Mouse (Mus musculus) kidney, embryonic 15.5 days (tissue): ENCODE results near the gene Ifna7. TPM values are rescaled to one million over a fixed set of nuclear protein-coding genes. Genes with fewer than 3 reads are reported as not detected.
"Not testable (repeated sequence)": the region's sequence is repeated elsewhere in the genome, so short reads cannot be mapped to it uniquely, and the experiment has no call there.

Experiments used
- ATAC-seq: fragments of 200-750 bp; cut with Nextera tagmentation; replicated peaks from 2 replicates; pipeline ENCODE4 v1.8.0; 2017; ENCODE audit warnings: moderate TSS enrichment; ENCODE audit not compliant: low FRiP score
- H3K27ac ChIP-seq: fragments of 300-500 bp; sonication (generic); 2 replicates; pipeline ENCODE4 v1.5.1; 2015; ENCODE audit warnings: mild to moderate bottlenecking, inconsistent platforms
- H3K27me3 ChIP-seq: fragments of 300-500 bp; sonication (generic); 2 replicates; pipeline ENCODE4 v1.6.1; 2015; ENCODE audit warnings: inconsistent platforms
- H3K36me3 ChIP-seq: fragments of 300-500 bp; sonication (generic); 2 replicates; pipeline ENCODE4 v1.6.1; 2015; ENCODE audit warnings: inconsistent platforms
- H3K4me1 ChIP-seq: fragments of 300-500 bp; sonication (generic); 2 replicates; pipeline ENCODE4 v1.6.1; 2015; ENCODE audit warnings: inconsistent platforms
- H3K4me2 ChIP-seq: fragments of 300-500 bp; sonication (generic); 2 replicates; pipeline ENCODE4 v1.6.1; 2015; ENCODE audit warnings: moderate library complexity, mild to moderate bottlenecking, inconsistent platforms
- H3K4me3 ChIP-seq: fragments of 300-500 bp; sonication (generic); replicated peaks from 2 replicates; pipeline ENCODE4 v1.5.1; 2015; ENCODE audit warnings: mild to moderate bottlenecking, inconsistent platforms
- H3K9ac ChIP-seq: fragments of 300-500 bp; sonication (generic); 2 replicates; pipeline ENCODE4 v1.6.1; 2015; ENCODE audit warnings: mild to moderate bottlenecking, inconsistent platforms
- H3K9me3 ChIP-seq: fragments of 300-500 bp; sonication (generic); replicated peaks from 2 replicates; pipeline ENCODE4 v1.6.1; 2016; ENCODE audit warnings: inconsistent platforms
- WGBS: fragments of 180-500 bp; shearing (Covaris S2); methylation state at CpG from one replicate; pipeline ENCODE4 v1.1.7; 2015; ENCODE audit warnings: mixed read lengths; 5-methylcytosine and 5-hydroxymethylcytosine counted together
- polyA plus RNA-seq: library from polyadenylated mRNA; unstranded; fragments of >200 nt; fragmentation: Nextera tagmentation; extraction: Ambion mirVana; gene quantifications from 2 replicates; pipeline ENCODE4 v1.2.1, GENCODE M21; 2015

The Ifna7 gene
- polyA plus RNA-seq, 1 experiment from 2014 or later: not detected

DNA sequence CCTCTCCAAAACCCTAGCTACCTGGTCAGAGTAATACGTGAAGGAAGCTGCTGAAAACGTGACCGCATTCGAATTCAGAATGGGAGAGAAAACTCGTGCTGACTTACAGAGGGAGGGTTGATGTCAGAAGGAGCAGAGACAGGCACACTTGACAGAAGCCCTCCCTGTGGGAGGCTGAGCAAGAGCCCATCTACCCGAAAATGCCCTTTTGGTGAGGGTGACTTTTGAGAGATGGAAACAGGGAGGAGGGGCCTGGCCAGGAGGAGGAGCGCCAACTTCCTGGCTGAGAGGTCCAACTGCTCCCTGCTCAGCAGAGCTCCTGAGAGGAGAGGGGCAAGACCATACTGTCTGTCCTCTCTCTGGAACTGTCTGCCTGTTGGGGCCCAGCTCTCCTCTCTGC is 16.7 kb upstream of the Ifna7 start, which contains the start of gene Gm13285:
Gene Gm13285 (plus strand): TSS at position 301 of the 400 bp plus-strand sequence.
- ATAC-seq, H3K4me2 ChIP-seq, H3K27ac ChIP-seq, H3K27me3 ChIP-seq, H3K4me1 ChIP-seq, H3K4me3 ChIP-seq, H3K9ac ChIP-seq, H3K36me3 ChIP-seq, H3K9me3 ChIP-seq: not testable (repeated sequence)
- WGBS: 13% methylated on average over 6 of the region's 7 CpGs

- not testable (repeated sequence) for ATAC-seq, H3K4me2 ChIP-seq
Observed at GRCm38 (mm10) chr4:88802954-88803353, 13.1 kb upstream of the Ifna7 start, which contains the start of gene Gm13287. TSS of gene Gm13287 (plus strand) at chr4:88803254.

DNA sequence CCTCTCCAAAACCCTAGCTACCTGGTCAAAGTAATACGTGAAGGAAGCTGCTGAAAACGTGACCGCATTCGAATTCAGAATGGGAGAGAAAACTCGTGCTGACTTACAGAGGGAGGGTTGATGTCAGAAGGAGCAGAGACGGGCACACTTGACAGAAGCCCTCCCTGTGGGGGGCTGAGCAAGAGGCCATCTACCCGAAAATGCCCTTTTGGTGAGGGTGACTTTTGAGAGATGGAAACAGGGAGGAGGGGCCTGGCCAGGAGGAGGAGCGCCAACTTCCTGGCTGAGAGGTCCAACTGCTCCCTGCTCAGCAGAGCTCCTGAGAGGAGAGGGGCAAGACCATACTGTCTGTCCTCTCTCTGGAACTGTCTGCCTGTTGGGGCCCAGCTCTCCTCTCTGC is 10.8 kb upstream of the Ifna7 start, which contains the start of gene Gm13288:
Gene Gm13288 (plus strand): TSS at position 301 of the 400 bp plus-strand sequence.
- not testable (repeated sequence) for H3K4me3 ChIP-seq

More at GRCm38 (mm10) chr4:88802954-88803353, 13.1 kb upstream of the Ifna7 start, which contains the start of gene Gm13287:
- not testable (repeated sequence) for H3K4me3 ChIP-seq, H3K27me3 ChIP-seq, H3K9me3 ChIP-seq, H3K27ac ChIP-seq, H3K9ac ChIP-seq, H3K36me3 ChIP-seq, H3K4me1 ChIP-seq
- no CpG with 5 or more reads among the region's 29 CpGs for WGBS

DNA sequence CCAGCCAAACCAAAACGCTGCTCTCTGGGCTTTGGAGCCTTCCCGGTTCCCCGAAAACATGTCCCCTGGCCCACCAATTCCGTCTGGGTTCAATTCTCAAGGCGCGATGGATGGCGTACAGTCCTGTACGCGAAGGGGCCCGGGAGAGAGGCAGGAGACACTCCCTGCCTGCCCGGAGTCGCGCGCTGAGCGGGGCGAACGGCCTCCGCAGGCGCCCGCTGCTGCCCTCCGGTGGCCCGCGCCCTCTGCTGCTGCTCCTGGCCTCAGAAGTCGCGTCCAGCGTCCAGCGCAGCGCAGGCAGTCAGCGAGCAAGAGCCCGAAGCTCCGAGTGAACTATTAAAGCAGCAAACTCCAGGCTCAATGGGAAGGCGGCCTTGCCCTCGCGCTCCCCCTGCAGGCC is 10.3 kb upstream of the Ifna7 start:
- H3K36me3 ChIP-seq, H3K9ac ChIP-seq, H3K9me3 ChIP-seq, ATAC-seq, H3K4me3 ChIP-seq, H3K4me1 ChIP-seq, H3K27ac ChIP-seq: not testable (repeated sequence)
- Histone ChIP-seq H3K27me3 (peaks cover 16% of the 10 kb centered on the region), H3K4me2 (peak overlapping the region; percentile 44; the same call in 1 of the 2 replicates)
- WGBS: 0% methylated on average over 7 of the region's 34 CpGs

More for the DNA sequence above, 10.8 kb upstream of the Ifna7 start, which contains the start of gene Gm13288:
- peaks cover 16% of the 10 kb centered on the region for H3K27me3 ChIP-seq
- H3K4me1 ChIP-seq, H3K9ac ChIP-seq, H3K9me3 ChIP-seq, H3K27ac ChIP-seq, ATAC-seq, H3K36me3 ChIP-seq: not testable (repeated sequence)
- WGBS: no CpG with 5 or more reads among the region's 8 CpGs
- H3K4me2 ChIP-seq: peak within 1 kb of the TSS; percentile 44; the same call in 1 of the 2 replicates

DNA sequence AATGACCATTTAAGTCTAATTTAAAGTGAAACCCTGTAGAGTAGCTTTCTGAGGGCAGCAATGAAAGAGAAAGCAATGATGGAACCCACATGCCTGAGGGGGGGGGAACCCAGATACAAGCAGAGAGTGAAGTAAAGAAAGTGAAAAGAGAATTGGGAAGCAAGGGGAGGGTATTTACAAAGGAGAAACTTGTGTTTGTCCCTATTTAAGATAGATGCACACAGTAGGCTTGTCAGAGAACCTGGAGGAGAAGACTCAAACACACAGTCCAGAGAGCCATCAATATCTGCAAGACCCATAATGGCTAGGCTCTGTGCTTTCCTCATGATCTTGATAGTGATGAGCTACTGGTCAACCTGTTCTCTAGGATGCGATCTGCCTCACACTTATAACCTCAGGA is 3.6 kb downstream of the Ifna7 start, which contains the start of gene Ifna11:
Gene Ifna11 (plus strand): TSS at position 301 of the 400 bp plus-strand sequence.
- no peak within 1 kb of the TSS for H3K27ac ChIP-seq
- H3K36me3 ChIP-seq: no peaks in the 10 kb centered on the region
- H3K9me3 ChIP-seq: no peaks in the 10 kb centered on the region
- ATAC-seq: no peak
- no peak within 1 kb of the TSS for H3K9ac ChIP-seq
- no peak within 1 kb of the TSS for H3K4me2 ChIP-seq
- no peaks in the 10 kb centered on the region; the same call in 1 of the 2 replicates for H3K27me3 ChIP-seq
- no peak within 1 kb of the TSS for H3K4me3 ChIP-seq
- no peaks in the 10 kb centered on the region for H3K4me1 ChIP-seq
- 74% methylated on average over 1 of the region's 1 CpGs for WGBS

- Histone ChIP-seq H3K36me3 (no peaks in the 10 kb centered on the region), H3K4me3 (no peak overlapping the region), H3K27me3 (no peaks in the 10 kb centered on the region; the same call in 1 of the 2 replicates), H3K4me2 (no peak overlapping the region), H3K9me3 (no peaks in the 10 kb centered on the region), H3K4me1 (no peaks in the 10 kb centered on the region), H3K27ac (no peak overlapping the region), H3K9ac (no peak overlapping the region)
- 25% methylated on average over 4 of the region's 4 CpGs for WGBS
- no peak for ATAC-seq
Observed at GRCm38 (mm10) chr4:88822995-88823394, 7.0 kb downstream of the Ifna7 start.

- not testable (repeated sequence) for H3K9ac ChIP-seq, H3K4me2 ChIP-seq, H3K27me3 ChIP-seq, H3K27ac ChIP-seq, H3K36me3 ChIP-seq, ATAC-seq, H3K4me3 ChIP-seq, H3K4me1 ChIP-seq, H3K9me3 ChIP-seq
Observed at GRCm38 (mm10) chr4:88827116-88827515, 11.1 kb downstream of the Ifna7 start, which contains the start of gene Ifna6. TSS of gene Ifna6 (plus strand) at chr4:88827416.

GRCm38 (mm10) chr4:88830523-88830922 is 14.5 kb downstream of the Ifna7 start:
- H3K27me3 ChIP-seq: no peaks in the 10 kb centered on the region; the same call in 1 of the 2 replicates
- H3K36me3 ChIP-seq: no peaks in the 10 kb centered on the region
- no peak overlapping the region for H3K4me3 ChIP-seq
- no peak overlapping the region for H3K27ac ChIP-seq
- WGBS: 33% methylated on average over 4 of the region's 4 CpGs
- H3K4me2 ChIP-seq: no peak overlapping the region
- no peaks in the 10 kb centered on the region for H3K4me1 ChIP-seq
- ATAC-seq: no peak
- no peak overlapping the region for H3K9ac ChIP-seq
- H3K9me3 ChIP-seq: no peaks in the 10 kb centered on the region

DNA sequence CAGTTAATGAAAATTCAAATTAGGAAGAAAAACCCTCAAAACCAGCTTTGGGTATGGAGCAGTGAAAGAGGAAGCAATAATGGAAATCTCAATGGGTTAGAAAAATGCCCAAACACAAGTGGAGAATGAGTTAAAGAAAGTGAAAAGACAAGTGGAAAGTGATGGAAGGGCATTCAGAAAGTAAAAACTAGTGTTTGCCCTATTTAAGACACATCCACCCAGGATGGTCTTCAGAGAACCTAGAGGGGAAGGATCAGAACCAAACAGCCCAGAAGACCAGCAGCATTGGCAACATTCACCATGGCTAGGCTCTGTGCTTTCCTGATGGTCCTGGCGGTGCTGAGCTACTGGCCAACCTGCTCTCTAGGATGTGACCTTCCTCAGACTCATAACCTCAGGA is 19.2 kb downstream of the Ifna7 start, which contains the start of gene Ifna5:
Gene Ifna5 (plus strand): TSS at position 301 of the 400 bp plus-strand sequence.
- not testable (repeated sequence) for H3K9me3 ChIP-seq, H3K4me2 ChIP-seq, H3K36me3 ChIP-seq, H3K9ac ChIP-seq, H3K27ac ChIP-seq, H3K4me3 ChIP-seq, H3K27me3 ChIP-seq, ATAC-seq, H3K4me1 ChIP-seq
- 79% methylated on average over 1 of the region's 1 CpGs for WGBS

DNA sequence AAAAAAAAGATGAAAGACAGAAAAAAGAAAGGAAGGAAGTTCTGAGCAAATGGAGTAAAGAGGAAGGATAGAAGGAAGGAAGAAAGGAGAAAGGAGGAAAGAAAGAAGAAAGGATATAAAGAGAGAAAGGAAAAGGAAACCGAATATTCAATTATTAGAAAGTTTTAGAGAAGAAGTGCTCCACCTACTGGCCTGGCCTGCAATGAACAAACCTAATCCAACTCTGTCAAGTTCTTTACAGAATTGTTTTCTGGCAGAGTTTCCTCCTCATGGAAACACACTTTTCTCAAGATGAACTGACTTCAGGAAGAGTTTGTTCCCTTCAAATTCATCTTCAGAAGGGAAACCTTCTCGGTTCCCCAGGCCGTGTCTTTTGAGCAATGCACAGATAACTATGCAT is 22.8 kb downstream of the Ifna7 start:
- Histone ChIP-seq H3K4me3 (no peak overlapping the region), H3K4me1 (no peaks in the 10 kb centered on the region), H3K27me3 (no peaks in the 10 kb centered on the region), H3K9me3 (no peaks in the 10 kb centered on the region), H3K27ac (no peak overlapping the region), H3K9ac (no peak overlapping the region), H3K4me2 (no peak overlapping the region), H3K36me3 (no peaks in the 10 kb centered on the region)
- no peak for ATAC-seq
- 38% methylated on average over 3 of the region's 3 CpGs for WGBS

GRCm38 (mm10) chr4:88840058-88840457 is 24.0 kb downstream of the Ifna7 start:
- no peaks in the 10 kb centered on the region for H3K9me3 ChIP-seq
- no peaks in the 10 kb centered on the region for H3K36me3 ChIP-seq
- no peak overlapping the region for H3K4me3 ChIP-seq
- no peaks in the 10 kb centered on the region for H3K4me1 ChIP-seq
- no peak overlapping the region for H3K27ac ChIP-seq
- no peak overlapping the region for H3K4me2 ChIP-seq
- no peak for ATAC-seq
- H3K27me3 ChIP-seq: no peaks in the 10 kb centered on the region
- WGBS: 79% methylated on average over 3 of the region's 3 CpGs
- H3K9ac ChIP-seq: no peak overlapping the region

DNA sequence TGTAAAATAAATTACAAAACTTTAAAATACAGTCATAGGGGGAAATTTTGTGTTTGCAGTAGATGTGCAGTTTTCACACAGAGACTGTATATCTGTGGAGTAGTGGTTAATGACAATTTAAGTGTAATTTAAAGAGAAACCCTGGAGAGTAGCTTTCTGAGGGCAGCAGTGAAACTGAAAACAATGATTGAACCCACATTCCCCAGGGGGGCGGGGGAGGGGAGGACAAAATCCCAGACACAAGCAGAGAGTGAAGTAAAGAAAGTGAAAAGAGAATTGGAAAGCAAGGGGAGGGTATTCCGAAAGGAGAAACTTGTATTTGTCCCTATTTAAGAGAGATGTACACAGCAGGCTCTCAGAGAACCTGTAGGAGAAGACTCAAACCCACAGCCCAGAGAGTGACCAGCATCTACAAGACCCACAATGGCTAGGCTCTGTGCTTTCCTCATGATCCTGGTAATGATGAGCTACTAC is 25.4 kb downstream of the Ifna7 start, which contains the start of gene Ifna4:
Gene Ifna4 (plus strand): TSS at position 424 of the 474 bp plus-strand sequence.
- Histone ChIP-seq H3K4me2 (no peak within 1 kb of the TSS), H3K36me3 (no peaks in the 10 kb centered on the region), H3K27me3 (no peaks in the 10 kb centered on the region), H3K4me3 (no peak within 1 kb of the TSS), H3K27ac (no peak within 1 kb of the TSS), H3K9ac (no peak within 1 kb of the TSS), H3K4me1 (no peaks in the 10 kb centered on the region), H3K9me3 (no peaks in the 10 kb centered on the region)
- ATAC-seq: no peak
- WGBS: 62% methylated on average over 2 of the region's 2 CpGs

DNA sequence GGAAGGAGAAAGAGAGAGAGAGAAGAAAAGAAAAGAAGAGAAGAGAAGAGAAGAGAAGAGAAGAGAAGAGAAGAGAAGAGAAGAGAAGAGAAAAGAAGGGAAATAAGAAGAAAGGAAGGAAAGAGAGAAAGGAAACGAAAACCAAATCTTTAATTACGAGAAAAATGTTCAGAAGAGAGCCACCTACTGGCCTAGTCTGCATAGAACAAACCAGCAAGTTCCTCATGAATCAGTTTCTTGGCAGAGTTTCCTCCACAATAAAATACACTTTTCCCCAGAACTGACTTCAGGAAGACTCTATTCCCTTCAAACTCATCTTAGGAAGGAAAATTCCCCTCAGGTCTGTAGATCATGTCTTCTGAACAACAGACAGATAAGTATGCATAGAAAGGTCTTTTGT is 29.3 kb downstream of the Ifna7 start:
- Histone ChIP-seq H3K4me3 (no peak overlapping the region), H3K27ac (no peak overlapping the region), H3K9ac (no peak overlapping the region), H3K4me1 (no peaks in the 10 kb centered on the region), H3K9me3 (no peaks in the 10 kb centered on the region), H3K4me2 (no peak overlapping the region), H3K27me3 (no peaks in the 10 kb centered on the region), H3K36me3 (no peaks in the 10 kb centered on the region)
- no peak for ATAC-seq
- WGBS: 50% methylated on average over 2 of the region's 2 CpGs
